ENCODE assay signal across 8 mouse cellular contexts in genomic region chr1:131084289-131084688, GRCm38 (mm10). TPM values are rescaled to one million over a fixed set of nuclear protein-coding genes. Genes with fewer than 3 reads are reported as not detected.
A peak's percentile ranks its signal among the peaks of the same experiment; 100 is the strongest.
DNase-seq lines count a peak whose midpoint lies in the region; ATAC-seq and TF ChIP-seq lines count a peak whose summit lies in the region.

No protein-coding gene starts in this region.

- peak; percentile 47 for DNase-seq in ovary, postnatal 36 days (ENCODE audit: low spot score)
- no peak for DNase-seq in ovary, postnatal 14 days (ENCODE audit: low spot score)
- DNase-seq in heart, postnatal 0 days (ENCODE audit: low spot score) = no peak
- no peak for DNase-seq in liver, embryonic 11.5 days (ENCODE audit: low spot score)
- DNase-seq in left cerebral cortex, postnatal 14 days (ENCODE audit: low spot score in 2 of 2) = no peak
- no peak for DNase-seq in cerebellum, adult 11 months
- DNase-seq in left cerebral cortex, postnatal 10 days (ENCODE audit: extremely low spot score in 1 of 2, low spot score in 2 of 2) = no peak

- no peaks in the 10 kb centered on the region for H3K36me3 ChIP-seq in heart, postnatal 0 days (replicated peaks; ENCODE audit: control insufficient read depth, insufficient read depth, low read length)
- H3K36me3 ChIP-seq in liver, embryonic 11.5 days (ENCODE audit: control insufficient read depth, insufficient read depth, low read length) = no peaks in the 10 kb centered on the region
- no peaks in the 10 kb centered on the region for H3K36me3 ChIP-seq in stomach, embryonic 16.5 days (ENCODE audit: control insufficient read depth, insufficient read depth, low read length)

- H3K27me3 ChIP-seq in heart, postnatal 0 days (ENCODE audit: control insufficient read depth, insufficient read depth, low read length) = no peaks in the 10 kb centered on the region
- no peaks in the 10 kb centered on the region for H3K27me3 ChIP-seq in liver, embryonic 11.5 days (replicated peaks; ENCODE audit: control insufficient read depth, insufficient read depth, low read length)
- no peaks in the 10 kb centered on the region for H3K27me3 ChIP-seq in stomach, embryonic 16.5 days (ENCODE audit: control insufficient read depth, insufficient read depth, low read length)

- no peaks in the 10 kb centered on the region for H3K9me3 ChIP-seq in heart, postnatal 0 days (replicated peaks; ENCODE audit: control insufficient read depth, low read length)
- H3K9me3 ChIP-seq in liver, embryonic 11.5 days (ENCODE audit: control insufficient read depth, low read length) = no peaks in the 10 kb centered on the region
- H3K9me3 ChIP-seq in stomach, embryonic 16.5 days (replicated peaks; ENCODE audit: control insufficient read depth, low read length) = no peaks in the 10 kb centered on the region

- TF ChIP-seq EP300 in heart, postnatal 0 days (IDR thresholded peaks at IDR 0.05; ENCODE audit: low read depth) = no peak

- peaks cover 94% of the 10 kb centered on the region for H3K4me1 ChIP-seq in heart, postnatal 0 days (ENCODE audit: control insufficient read depth, insufficient read depth)
- H3K4me1 ChIP-seq in liver, embryonic 11.5 days (replicated peaks; ENCODE audit: control insufficient read depth, insufficient read depth, low read length) = peaks cover 76% of the 10 kb centered on the region
- H3K4me1 ChIP-seq in stomach, embryonic 16.5 days (ENCODE audit: control insufficient read depth, insufficient read depth, low read length) = peaks cover 86% of the 10 kb centered on the region

- peak overlapping the region; percentile 37 for H3K4me2 ChIP-seq in heart, postnatal 0 days (ENCODE audit: low read depth, low read length)
- peak overlapping the region; percentile 41; the same call in 1 of the 2 replicates for H3K4me2 ChIP-seq in liver, embryonic 11.5 days
- peak overlapping the region; percentile 37 for H3K4me2 ChIP-seq in stomach, embryonic 16.5 days (ENCODE audit: low read depth, low read length)

- peak; percentile 45; the same call in 1 of the 2 replicates for ATAC-seq in heart, postnatal 0 days (ENCODE audit: insufficient read depth, low read depth)
- peak; percentile 48 for ATAC-seq in liver, embryonic 11.5 days (replicated peaks; ENCODE audit: low FRiP score)
- ATAC-seq in stomach, embryonic 16.5 days (ENCODE audit: insufficient read depth, low FRiP score) = peak; percentile 78

- no peak overlapping the region for H3K9ac ChIP-seq in heart, postnatal 0 days (replicated peaks; ENCODE audit: low read depth, low read length)
- H3K9ac ChIP-seq in liver, embryonic 11.5 days (ENCODE audit: low read depth, low read length) = no peak overlapping the region
- H3K9ac ChIP-seq in stomach, embryonic 16.5 days (ENCODE audit: low read length) = no peak overlapping the region

- no peak for TF ChIP-seq CTCF in heart, postnatal 0 days (IDR thresholded peaks at IDR 0.05; ENCODE audit: low read depth)

- H3K27ac ChIP-seq in heart, postnatal 0 days (ENCODE audit: low read depth) = peak overlapping the region; percentile 47
- peak overlapping the region; percentile 68 for H3K27ac ChIP-seq in liver, embryonic 11.5 days (ENCODE audit: low read depth, low read length)
- peak overlapping the region; percentile 80 for H3K27ac ChIP-seq in stomach, embryonic 16.5 days (ENCODE audit: low read length)

- intact Hi-C loops in left cerebral cortex, postnatal 14 days (cut with DNase I) = no loop called here
- intact Hi-C loops in left cerebral cortex, postnatal 10 days (cut with DNase I) = no loop called here

- H3K4me3 ChIP-seq in heart, postnatal 0 days (ENCODE audit: low read depth, low read length) = no peak overlapping the region
- no peak overlapping the region for H3K4me3 ChIP-seq in liver, embryonic 11.5 days (ENCODE audit: low read depth, low read length)
- no peak overlapping the region for H3K4me3 ChIP-seq in stomach, embryonic 16.5 days (replicated peaks; ENCODE audit: low read length)

- 20% methylated on average over 8 of the region's 8 CpGs for WGBS in heart, postnatal 0 days
- WGBS in liver, embryonic 11.5 days = 17% methylated on average over 8 of the region's 8 CpGs
- WGBS in stomach, embryonic 16.5 days = 22% methylated on average over 8 of the region's 8 CpGs

RNA-seq across cellular contexts. Expression of gene Mapkapk2, which starts 13.3 kb away (rescaled TPM):
- total RNA-seq in heart, postnatal 0 days (2014; rRNA removed; ENCODE audit: low replicate concordance) = 302 and 348 TPM in 2 replicates
- polyA plus RNA-seq in heart, postnatal 0 days (2015; fragmentation: Nextera tagmentation; extraction: Ambion mirVana) = 62.6 and 69.9 TPM in 2 replicates
- 26.9 and 30.1 TPM in 2 replicates for polyA plus RNA-seq in liver, embryonic 11.5 days (2014; fragmentation: Nextera tagmentation; extraction: Ambion mirVana)
- 16.6 and 18.0 TPM in 2 replicates for polyA plus RNA-seq in stomach, embryonic 16.5 days (2015; fragmentation: Nextera tagmentation; extraction: Ambion mirVana)
- total RNA-seq in left cerebral cortex, postnatal 14 days (2021) = 10 to 100 TPM; 25.1 to 26.0 TPM
- total RNA-seq in left cerebral cortex, postnatal 10 days (2021) = 10 to 100 TPM; 26.8 to 31.1 TPM

RNA-seq across cellular contexts. Expression of gene Dyrk3, which starts 53.9 kb away (rescaled TPM):
- total RNA-seq in heart, postnatal 0 days (2014; rRNA removed; ENCODE audit: low replicate concordance) = 1.3 and 1.4 TPM in 2 replicates
- 0.60 and 0.86 TPM in 2 replicates for polyA plus RNA-seq in heart, postnatal 0 days (2015; fragmentation: Nextera tagmentation; extraction: Ambion mirVana)
- polyA plus RNA-seq in liver, embryonic 11.5 days (2014; fragmentation: Nextera tagmentation; extraction: Ambion mirVana) = 11.7 and 16.2 TPM in 2 replicates
- 2.9 and 3.4 TPM in 2 replicates for polyA plus RNA-seq in stomach, embryonic 16.5 days (2015; fragmentation: Nextera tagmentation; extraction: Ambion mirVana)
- 10 to 100 TPM in 1 of 2 experiments, 1 to 10 TPM in 1; 9.3 to 19.0 TPM for total RNA-seq in left cerebral cortex, postnatal 14 days (2021)
- total RNA-seq in left cerebral cortex, postnatal 10 days (2021) = 10 to 100 TPM in 1 of 2 experiments, 1 to 10 TPM in 1; 9.9 to 11.3 TPM
